Mouse (Mus musculus): Measurements from ENCODE around the gene Zfp709.
A peak's percentile ranks its signal among the peaks of the same experiment; 100 is the strongest.
"Not testable (repeated sequence)": the region's sequence is repeated elsewhere in the genome, so short reads cannot be mapped to it uniquely, and the experiment has no call there.

Gene Zfp709

DNA sequence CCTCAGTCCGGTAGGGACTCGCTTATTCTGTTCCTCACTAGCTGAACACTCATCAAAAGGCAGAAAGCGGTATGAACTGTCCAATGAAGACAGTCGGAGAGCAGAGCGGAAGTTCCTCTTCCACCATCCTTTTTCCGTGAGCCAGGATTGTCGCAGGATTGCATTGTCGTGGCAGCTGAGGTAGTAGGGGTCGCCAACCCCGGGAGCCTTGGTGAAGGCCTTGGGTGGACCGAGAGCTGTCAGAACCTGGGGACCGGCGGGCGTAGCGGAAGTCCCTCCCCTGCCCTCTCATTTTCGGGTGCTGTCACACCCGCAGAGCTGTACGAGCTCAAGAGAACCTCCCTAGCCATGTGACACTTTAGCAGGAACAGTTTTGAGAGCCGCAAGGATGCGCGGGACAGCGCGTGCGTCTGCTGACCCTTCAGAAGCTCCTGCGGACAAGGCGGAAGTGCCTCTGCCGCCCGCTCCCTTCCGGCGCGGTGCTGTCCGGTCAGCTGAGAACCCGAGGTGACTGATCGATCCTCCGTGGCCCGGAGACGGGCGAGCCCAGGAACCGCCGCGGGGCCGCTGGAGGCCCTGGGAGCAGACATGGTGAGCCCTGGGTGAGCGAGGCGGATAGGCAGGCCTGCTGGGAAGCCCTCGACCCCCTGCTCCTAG is at the start of gene Zfp709:
TSS of gene Zfp709 (plus strand) at position 402 of the 657 bp plus-strand sequence.
- ATAC-seq (ENCODE audit: insufficient number of reproducible peaks, low FRiP score, low TSS enrichment) = peak; percentile 96

DNA sequence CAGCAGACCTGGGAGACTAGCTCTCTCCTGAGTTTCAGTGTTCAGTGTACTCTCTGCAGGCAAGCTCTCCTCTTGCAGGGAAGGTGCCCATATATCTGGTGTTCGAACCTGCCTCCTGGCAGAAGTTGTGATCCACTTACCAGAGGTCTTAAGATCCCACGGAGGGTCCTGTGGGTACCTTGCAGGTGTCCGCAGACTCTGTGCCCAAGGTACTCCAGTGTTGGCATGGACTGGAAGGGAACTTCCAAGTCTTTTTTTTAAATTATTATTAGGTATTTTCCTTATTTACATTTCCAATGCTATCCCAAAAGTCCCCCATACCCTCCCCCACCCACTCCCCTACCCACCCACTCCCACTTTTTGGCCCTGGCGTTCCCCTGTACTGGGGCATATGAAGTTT is 43.6 kb upstream of the Zfp709 start:
- not testable (repeated sequence) for ATAC-seq (ENCODE audit: insufficient number of reproducible peaks, low FRiP score, low TSS enrichment)

DNA sequence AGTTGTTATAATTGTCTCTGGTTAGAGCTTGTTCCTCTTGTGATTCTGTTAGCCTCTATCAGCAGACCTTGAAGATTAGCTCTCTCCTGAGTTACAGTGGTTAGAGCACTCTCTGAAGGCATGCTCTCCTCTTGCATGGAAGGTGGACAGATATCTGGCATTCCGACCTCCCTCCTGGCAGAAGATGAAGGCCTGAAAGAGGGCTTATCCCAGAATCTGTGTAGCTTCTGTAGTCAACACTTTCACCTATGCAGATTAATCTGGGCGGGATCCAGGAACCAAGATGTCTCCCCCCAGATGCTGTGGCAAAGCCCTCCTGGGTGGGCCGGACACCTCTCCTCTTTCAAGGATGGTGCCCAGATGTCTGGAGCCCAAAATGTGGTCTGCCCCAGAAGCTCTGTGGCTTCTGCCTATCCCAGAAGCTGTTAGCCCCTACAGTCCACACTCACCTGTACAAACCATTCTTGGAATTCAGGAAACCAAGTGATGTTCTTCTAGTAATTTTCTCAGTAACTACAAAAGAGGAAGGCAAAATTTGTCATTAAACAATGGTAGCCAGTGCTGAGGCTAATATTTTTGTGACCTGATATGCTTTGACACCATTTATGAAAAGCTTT is 40.5 kb upstream of the Zfp709 start:
- ATAC-seq (ENCODE audit: insufficient number of reproducible peaks, low FRiP score, low TSS enrichment) = not testable (repeated sequence)

DNA sequence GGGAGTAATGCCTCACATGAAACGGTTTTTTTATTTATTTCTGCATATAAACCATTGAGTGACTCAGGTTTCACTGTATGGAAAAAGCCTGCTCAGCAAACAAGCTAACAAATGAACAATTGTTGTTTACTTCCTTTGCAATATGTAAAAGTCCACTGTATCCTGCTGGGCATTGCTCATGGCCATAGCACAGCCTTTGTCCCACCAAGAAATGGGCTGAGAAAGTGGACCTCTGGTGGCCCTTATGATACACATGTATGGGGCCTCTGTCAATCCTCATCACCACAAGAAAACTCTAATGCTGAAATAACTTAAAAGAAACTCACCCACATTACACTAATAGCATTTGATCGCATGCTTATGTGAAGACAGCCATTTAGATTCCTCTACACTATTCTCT is 39.3 kb upstream of the Zfp709 start:
- ATAC-seq (ENCODE audit: insufficient number of reproducible peaks, low FRiP score, low TSS enrichment) = not testable (repeated sequence)

- not testable (repeated sequence) for ATAC-seq (ENCODE audit: insufficient number of reproducible peaks, low FRiP score, low TSS enrichment)
These were observed 37.4 kb upstream of the Zfp709 start for GRCm38 (mm10) chr8:71844453-71844852.

DNA sequence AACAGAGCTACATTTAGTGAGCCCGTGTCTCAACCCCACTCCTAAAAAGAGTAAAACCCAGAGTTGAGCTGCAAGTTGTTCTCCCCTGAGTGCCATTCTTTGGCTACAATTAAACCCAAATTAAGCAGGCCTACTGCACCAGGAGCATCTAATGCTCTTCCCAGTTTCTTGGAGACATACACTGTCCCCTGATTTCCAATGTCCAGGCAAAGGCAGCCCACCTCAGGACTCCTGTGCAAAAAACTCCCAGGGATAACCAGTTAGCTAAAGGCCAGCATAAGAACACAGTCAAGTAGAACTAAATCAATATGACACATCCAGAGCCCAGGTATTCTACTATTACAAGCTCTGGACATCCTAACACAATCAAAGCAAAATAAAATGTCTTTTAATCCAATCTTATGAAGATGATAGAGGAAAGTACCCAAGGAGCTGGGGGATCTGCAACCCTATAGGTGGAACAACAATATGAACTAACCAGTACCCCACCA is 35.8 kb upstream of the Zfp709 start:
- ATAC-seq (ENCODE audit: insufficient number of reproducible peaks, low FRiP score, low TSS enrichment) = peak; percentile 56; the same call in 1 of the 2 replicates

DNA sequence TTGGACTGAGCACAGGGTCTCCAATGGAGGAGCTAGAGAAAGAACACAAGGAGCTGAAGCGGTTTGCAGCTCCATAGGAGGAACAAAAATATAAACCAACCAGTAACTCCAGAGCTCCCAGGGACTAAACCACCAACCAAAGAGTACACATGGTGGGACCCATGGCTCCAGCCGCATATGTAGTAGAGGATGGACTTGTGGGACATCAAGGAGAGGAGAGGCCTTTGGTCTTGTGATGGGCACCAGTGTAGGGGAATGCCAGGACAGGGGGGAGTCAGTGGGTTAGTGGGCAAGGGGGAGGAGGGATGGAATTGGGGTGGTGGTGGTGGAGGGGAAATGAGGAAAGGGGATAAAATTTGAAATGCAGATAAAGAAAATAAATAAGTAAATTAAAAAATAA is 35.1 kb upstream of the Zfp709 start:
- not testable (repeated sequence) for ATAC-seq (ENCODE audit: insufficient number of reproducible peaks, low FRiP score, low TSS enrichment)

DNA sequence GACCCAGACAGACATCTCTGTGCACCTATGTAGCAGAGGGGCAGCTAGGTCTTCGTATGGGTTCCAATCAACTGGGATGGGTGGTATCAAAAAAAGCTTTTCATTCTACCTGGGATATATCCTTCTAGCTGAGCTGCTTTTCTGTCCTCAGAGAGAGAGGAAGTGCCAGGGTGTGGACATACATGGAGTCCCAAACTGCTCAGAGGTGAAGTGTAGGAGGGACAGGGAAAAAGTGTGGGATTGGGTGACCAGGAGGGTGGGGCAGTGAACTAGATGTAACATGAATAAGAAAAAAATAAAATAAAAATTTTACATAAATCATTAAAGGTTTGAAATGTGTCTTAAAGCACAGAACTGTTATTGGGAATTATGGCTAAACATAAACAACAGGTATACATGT is 30.8 kb upstream of the Zfp709 start:
- ATAC-seq (ENCODE audit: insufficient number of reproducible peaks, low FRiP score, low TSS enrichment) = not testable (repeated sequence)

GRCm38 (mm10) chr8:71853360-71853759 is 28.5 kb upstream of the Zfp709 start:
- not testable (repeated sequence) for ATAC-seq (ENCODE audit: insufficient number of reproducible peaks, low FRiP score, low TSS enrichment)

DNA sequence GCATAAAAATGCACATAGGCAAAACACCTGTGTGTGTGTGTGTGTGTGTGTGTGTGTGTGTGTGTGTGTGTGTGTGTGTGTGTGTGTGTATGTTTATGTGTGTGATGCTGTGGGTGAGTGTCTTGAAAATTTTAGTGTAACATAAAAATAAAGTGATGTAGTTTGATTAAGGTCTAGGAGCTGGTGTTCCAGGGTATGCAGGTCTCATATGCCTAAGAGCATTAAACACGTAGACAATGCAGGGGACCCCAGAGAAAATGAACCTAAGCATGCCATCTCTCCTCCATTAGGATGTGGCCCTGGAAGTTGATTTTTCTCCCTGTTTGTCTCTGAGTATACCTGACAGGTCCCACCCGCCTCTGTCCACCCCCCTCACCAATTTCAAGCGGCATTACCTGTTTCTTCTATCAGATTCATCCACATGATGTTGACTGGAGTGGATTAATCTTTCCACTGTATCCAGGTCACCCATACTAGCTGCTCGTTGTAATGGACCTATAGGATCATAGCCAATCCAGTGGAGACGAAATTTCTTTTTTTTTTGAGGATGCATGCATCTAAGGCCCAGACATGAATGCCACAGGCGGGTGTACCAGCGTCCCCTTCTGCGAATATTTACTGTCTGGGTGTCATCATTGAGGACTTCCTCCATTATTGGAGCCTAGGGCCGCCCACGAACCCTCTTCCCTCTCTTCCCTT is 25.0 kb upstream of the Zfp709 start:
- not testable (repeated sequence) for ATAC-seq (ENCODE audit: insufficient number of reproducible peaks, low FRiP score, low TSS enrichment)

DNA sequence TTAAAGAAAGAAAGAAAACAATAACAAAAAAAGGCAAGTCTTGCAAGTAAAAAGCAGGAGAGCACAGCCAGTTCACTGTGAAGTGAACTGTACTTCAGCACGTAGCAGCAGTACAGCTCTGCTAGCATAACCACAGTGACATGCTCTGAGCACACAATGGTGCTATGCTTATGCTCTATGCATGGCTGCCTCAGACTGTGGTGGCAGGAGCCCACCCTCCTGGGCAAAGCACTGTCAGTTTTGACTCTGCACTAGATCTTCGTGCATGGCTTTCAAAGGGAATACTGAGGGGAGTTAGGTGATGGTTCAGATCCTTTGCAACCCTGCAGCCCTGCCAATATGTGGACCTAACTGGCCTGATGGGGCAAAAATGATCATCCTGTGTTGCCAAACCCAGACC is 24.5 kb upstream of the Zfp709 start:
- 0 out of 2 replicates have a peak, but pooled peaks have one; percentile 36 for ATAC-seq (ENCODE audit: insufficient number of reproducible peaks, low FRiP score, low TSS enrichment)

GRCm38 (mm10) chr8:71861551-71861950 is 20.3 kb upstream of the Zfp709 start:
- not testable (repeated sequence) for ATAC-seq (ENCODE audit: insufficient number of reproducible peaks, low FRiP score, low TSS enrichment)

DNA sequence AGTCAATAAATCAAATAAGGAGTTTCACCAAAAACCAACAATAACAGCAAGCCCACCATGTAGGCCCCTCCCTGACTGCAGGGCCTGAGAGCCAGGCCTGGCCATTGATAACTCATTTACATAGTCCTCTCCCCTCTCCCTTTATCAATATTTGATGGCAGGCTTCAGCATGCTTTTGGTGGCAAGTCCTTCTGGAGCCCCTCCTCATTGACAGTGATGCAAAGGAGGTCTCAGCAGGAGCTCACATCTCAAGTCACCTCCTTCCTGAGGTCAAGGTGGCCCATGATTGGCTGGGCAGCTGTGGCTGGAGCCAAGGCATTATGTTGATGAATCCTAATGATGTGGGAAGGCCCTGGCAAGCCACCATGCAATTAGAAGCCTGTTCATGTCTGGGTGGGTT is 19.8 kb upstream of the Zfp709 start:
- not testable (repeated sequence) for ATAC-seq (ENCODE audit: insufficient number of reproducible peaks, low FRiP score, low TSS enrichment)

DNA sequence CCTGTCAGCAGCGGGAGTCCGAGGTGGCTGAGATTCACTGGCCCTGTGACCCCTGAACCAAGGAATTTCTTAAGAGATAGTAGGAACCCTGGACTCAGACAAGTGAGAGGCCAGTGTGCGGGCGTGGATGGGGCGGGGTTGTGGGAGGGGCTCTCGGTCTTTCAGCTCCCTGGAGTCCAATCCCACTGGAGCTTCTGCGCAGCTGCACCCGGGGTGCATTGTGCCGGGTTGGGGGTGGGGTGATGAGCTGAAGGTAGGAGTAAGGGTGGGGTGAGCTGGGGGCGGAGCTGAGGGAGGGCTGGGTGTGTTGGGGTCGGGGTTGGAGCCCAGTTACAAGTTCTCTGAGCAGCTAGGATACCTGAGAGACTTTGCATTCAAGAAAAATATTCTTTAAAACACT is 18.8 kb downstream of the Zfp709 start:
- not testable (repeated sequence) for ATAC-seq (ENCODE audit: insufficient number of reproducible peaks, low FRiP score, low TSS enrichment)

GRCm38 (mm10) chr8:71903084-71903483 is 21.3 kb downstream of the Zfp709 start:
- not testable (repeated sequence) for ATAC-seq (ENCODE audit: insufficient number of reproducible peaks, low FRiP score, low TSS enrichment)

DNA sequence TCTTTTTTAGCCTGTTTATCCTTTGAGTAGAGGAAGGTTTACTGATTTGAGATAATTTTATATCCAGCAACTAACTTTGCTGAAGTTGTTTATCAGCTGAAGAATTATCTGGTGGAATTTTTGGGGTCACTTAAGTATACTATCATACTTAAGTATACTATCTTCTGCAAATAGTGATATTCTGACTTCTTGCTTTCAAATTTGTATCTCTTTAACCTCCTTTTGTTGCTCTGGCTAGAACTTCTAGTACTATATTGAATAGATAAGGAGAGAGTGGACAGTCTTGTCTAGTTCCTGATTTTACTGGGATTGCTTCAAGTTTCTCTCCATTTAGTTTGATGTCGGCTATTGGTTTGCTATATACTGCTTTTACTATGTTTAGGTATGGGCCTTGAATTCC is 25.0 kb downstream of the Zfp709 start:
- no peak for ATAC-seq (ENCODE audit: insufficient number of reproducible peaks, low FRiP score, low TSS enrichment)

DNA sequence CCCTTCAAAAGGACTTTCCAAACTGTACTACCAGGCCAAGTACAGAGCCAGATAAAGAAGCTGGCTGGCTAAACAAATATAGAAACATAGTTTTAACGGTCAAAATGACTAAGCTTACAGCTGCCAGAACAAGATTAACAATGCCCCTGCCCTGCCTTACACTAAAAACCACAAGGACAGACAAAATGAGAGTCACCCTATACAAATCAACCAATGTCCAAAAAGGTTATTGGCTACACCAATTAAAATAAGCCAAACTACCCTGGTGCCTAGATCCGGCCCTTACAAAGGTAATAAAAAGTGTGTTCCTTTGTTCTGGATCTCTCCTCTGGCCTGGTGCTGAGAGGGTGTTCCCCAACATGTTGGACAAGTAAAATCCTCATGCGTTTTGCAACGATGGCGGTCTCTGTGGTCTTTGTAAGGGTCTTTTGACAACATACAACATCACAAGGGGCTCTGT is 26.0 kb downstream of the Zfp709 start:
- ATAC-seq (ENCODE audit: insufficient number of reproducible peaks, low FRiP score, low TSS enrichment) = no peak

- ATAC-seq (ENCODE audit: insufficient number of reproducible peaks, low FRiP score, low TSS enrichment) = peak; percentile 98
These were observed 26.8 kb downstream of the Zfp709 start, which contains the start of the genes Zfp882 and Zfp617 for GRCm38 (mm10) chr8:71908309-71909261. TSS of gene Zfp882 (plus strand) at chr8:71908608. TSS of gene Zfp617 (plus strand) at chr8:71908635.

DNA sequence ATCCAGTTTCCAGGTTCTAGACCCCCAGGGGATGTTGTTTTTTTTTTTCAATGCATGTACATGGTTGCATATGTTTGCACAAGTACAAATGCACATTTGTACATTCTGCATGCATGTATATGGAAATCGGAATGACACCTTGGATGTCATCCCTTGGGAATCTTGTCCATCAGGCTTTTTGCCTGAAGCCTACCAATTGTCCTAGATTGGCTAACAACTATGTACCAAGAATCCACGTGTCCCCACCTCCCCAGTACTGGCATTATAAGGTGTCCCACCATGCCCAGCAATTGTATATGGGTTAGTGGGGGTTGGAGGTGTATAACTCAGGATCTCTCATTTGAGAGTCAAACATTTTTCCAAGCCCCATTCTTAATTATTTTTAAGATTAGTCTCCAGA is 30.5 kb downstream of the Zfp709 start:
- ATAC-seq (ENCODE audit: insufficient number of reproducible peaks, low FRiP score, low TSS enrichment) = no peak
